Mouse (Mus musculus) cerebral cortex, adult 2 months (tissue): ENCODE measurements around the gene Slc25a47.

Source experiments
- WGBS: fragments of 180-500 bp; shearing (Covaris S2); methylation state at CpG from one replicate; pipeline ENCODE4 v1.1.7; 2018; 5-methylcytosine and 5-hydroxymethylcytosine counted together

Slc25a47 gene

DNA sequence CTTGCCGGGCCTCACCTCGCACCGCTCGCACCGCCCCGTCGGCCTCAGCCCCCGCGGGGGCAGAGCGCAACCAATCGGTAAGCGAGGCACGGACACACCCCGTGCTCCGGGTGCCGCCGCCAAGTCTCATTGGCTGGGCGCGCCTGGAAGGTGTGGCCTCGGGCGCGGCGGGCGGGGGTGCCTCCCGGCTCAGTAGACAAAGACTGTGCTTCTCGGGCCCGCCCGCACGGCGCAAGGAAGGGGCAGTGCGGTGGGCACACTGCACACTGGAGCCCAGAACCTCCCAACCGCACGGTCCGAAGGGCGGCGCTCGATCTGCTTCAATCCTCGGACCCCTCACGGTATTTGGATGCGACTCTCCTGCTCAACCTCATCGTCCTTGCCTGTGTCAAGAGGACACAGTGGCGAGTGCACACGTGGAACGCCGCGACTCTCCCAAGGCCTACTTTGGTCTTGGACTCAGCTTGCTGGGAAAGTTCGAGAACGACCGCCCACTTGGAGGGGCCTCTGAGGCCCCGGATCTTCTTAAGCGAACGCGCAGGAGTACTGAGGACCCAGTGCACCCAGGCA, at the start of gene Slc25a47, which contains the start of gene Slc25a29:
Slc25a47 (plus strand) TSS at position 207 of the 570 bp plus-strand sequence.
Slc25a29 (minus strand) TSS at position 44 of the 570 bp plus-strand sequence.
- 1% methylated on average over 53 of the region's 53 CpGs for WGBS

- WGBS = 66% methylated on average over 2 of the region's 2 CpGs
Observed at GRCm38 (mm10) chr12:108787329-108787728, 48.5 kb upstream of the Slc25a47 start.

GRCm38 (mm10) chr12:108792152-108792545, 43.7 kb upstream of the Slc25a47 start:
- WGBS = under 1% methylated on average over 52 of the region's 52 CpGs

- under 1% methylated on average over 87 of the region's 127 CpGs for WGBS
Observed at GRCm38 (mm10) chr12:108792546-108793452, 43.0 kb upstream of the Slc25a47 start, which contains the start of gene Yy1. TSS of gene Yy1 (plus strand) at chr12:108792973.

- WGBS = under 1% methylated on average over 44 of the region's 71 CpGs
Observed at GRCm38 (mm10) chr12:108793453-108793941, 42.3 kb upstream of the Slc25a47 start.

GRCm38 (mm10) chr12:108794078-108794711, 41.7 kb upstream of the Slc25a47 start:
- 1% methylated on average over 56 of the region's 94 CpGs for WGBS

DNA sequence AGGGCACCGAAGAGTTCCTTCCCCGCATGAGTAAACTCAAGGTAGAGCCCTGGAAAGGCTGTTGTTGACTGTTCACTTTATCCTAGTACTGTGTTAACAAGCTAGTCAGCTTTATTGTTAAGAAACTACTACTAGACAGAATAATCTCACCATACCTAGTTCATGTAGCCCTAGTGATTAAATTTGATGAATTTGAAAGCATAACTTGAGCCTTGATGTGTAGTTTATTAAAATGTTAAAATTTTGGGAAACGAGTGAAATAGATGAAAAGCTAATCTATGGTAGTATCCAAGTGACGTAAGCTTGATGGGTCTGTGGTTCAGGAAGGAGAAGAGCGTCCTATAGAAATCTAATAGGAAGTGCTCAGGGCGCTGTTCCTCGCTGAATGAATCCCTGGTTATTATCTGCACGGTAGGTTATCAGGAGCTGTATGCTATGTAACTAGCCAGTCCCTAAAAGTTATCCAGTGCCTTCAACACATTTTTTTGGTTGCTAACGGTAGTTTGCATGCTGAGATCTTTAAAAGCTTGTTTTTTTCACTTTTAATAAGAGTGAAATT, 40.8 kb upstream of the Slc25a47 start:
- 3% methylated on average over 9 of the region's 9 CpGs for WGBS

DNA sequence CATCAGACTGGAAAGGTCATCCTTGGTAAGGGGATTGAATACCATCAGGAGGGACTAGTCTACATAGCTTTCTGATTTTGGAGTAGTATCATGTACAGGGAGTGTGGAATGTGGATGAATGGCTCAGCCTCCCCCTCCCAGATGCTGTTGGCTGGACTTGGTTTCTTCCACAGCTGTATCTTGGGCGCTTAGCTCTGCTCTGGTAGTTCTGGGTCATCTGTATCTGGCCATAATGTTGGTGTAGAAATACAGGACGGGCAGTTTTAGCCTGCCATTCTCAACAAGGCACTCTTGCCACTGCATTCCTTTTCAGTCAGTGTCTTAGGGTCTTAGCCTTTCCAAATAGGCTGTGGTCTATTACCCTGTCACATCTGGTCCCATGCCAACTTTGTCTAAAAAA, 34.2 kb upstream of the Slc25a47 start:
- WGBS = 63% methylated on average over 2 of the region's 2 CpGs

DNA sequence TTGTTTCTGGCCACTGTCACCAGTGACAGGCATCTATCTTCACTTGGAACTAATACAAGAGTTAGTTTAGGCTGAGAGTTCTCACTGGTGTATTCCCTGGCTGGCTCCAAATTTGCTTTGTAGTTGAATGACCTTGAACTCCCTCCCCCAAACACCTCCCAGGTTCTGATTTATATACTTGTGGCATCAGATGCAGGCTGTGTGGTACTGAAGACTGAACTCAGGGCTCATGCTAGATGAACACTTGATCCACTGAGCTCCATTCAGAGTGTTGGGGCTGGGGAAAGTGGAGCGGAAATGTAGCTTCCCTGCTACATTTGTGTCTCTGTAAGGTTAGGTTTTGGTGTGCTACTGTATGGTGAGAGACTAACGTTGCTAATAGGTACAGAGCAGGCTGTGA, 31.5 kb upstream of the Slc25a47 start:
- 75% methylated on average over 2 of the region's 2 CpGs for WGBS

DNA sequence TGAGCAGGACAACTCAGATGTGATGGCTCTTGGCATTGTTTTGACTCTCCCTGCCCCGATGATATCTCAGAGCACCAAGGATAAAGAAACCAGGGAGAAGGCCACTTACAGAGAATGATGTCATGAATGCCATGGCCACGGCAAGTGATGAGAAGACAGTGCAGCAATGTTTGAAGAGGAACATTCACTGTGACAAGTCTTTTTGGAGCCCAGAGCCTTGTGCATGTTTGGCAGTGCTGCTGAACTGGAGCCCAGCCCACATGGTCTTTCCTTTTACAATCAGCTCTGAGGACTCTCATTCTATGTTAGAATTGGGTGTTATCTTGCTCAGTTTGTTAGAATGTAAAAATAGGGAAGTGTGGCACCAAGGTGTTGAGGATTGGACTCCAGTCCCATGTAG, 27.4 kb upstream of the Slc25a47 start:
- WGBS = 27% methylated on average over 2 of the region's 2 CpGs

DNA sequence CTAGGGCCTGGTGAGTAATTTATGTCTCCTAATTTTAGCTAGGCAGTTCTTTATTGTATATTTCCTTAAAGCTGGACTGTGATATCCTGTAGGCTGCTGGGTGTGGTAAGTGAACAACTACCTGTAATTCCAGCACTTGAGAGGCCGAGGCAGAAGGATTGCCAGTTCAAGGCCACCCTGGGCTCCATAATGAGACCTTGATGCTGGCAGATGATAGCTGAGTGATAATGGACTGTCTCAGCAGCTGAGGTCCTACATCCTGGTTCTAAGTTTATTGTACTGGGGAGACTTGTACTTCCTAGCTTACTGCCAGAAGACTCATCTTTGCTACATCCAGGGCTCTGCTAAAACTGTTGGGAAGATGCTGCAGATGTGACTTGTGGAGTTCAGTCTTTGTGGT, 26.1 kb upstream of the Slc25a47 start:
- WGBS = 58% methylated on average over 1 of the region's 1 CpGs

- WGBS = 84% methylated on average over 7 of the region's 7 CpGs
Observed at GRCm38 (mm10) chr12:108810309-108810708, 25.5 kb upstream of the Slc25a47 start.

GRCm38 (mm10) chr12:108811133-108811532, 24.7 kb upstream of the Slc25a47 start:
- 12% methylated on average over 2 of the region's 2 CpGs for WGBS

GRCm38 (mm10) chr12:108812463-108812862, 23.4 kb upstream of the Slc25a47 start:
- 29% methylated on average over 6 of the region's 6 CpGs for WGBS

DNA sequence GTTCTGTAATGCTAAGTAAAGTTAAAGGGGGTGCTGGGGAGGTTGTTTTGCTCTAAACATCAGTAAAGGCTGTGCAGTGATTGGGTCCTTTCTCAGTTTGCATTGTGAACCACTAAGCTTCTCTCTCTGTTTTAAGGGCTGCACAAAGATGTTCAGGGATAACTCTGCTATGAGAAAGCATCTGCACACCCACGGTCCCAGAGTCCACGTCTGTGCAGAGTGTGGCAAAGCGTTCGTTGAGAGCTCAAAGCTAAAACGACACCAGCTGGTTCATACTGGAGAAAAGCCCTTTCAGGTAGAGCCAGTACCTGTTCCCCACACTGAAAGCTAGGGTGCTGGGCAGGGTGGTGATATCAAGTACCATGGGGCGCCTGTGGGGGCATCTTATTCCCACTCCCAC, 21.4 kb upstream of the Slc25a47 start:
- 54% methylated on average over 6 of the region's 6 CpGs for WGBS

DNA sequence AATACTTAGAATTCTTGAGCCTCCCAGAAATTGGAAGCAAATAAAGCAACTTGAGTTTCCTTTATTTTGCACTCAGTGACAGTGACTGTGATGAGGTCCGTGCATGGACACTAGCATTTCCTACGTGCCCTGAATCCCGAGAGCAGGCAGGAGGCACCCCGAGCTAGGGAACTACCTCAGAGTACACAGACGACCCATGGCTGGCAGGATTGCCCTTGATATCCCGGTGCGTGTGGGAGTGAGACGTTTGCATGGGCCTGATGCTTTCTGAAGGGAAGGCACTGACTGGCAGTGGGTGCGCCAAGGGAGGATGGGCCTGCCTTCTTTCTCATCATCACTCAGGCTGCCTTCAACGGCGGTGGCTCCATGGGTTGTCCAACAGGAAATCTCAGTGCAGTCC, 19.3 kb upstream of the Slc25a47 start:
- 62% methylated on average over 11 of the region's 11 CpGs for WGBS

DNA sequence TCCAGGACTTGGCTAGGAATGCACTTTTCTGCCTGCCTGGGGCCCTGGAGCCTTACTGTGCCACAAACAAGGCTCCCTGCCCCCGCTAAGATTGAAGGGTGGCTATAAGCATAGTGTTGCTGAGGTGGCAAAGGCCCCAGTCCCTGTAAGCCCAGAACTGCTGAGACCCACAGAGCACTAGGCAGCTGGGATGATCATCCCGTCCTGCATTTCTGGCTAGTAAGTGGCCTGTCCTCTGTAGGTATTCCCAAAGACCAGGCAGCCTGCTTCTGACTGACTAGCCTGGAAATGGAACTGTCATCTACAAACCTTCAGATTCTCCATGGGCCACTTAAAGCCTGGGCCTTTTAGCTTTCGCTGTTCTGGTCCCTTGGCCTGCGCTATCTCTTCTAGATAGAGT, 15.4 kb upstream of the Slc25a47 start:
- WGBS = 92% methylated on average over 4 of the region's 4 CpGs

- 71% methylated on average over 8 of the region's 8 CpGs for WGBS
Observed at GRCm38 (mm10) chr12:108823036-108823435, 12.8 kb upstream of the Slc25a47 start.

DNA sequence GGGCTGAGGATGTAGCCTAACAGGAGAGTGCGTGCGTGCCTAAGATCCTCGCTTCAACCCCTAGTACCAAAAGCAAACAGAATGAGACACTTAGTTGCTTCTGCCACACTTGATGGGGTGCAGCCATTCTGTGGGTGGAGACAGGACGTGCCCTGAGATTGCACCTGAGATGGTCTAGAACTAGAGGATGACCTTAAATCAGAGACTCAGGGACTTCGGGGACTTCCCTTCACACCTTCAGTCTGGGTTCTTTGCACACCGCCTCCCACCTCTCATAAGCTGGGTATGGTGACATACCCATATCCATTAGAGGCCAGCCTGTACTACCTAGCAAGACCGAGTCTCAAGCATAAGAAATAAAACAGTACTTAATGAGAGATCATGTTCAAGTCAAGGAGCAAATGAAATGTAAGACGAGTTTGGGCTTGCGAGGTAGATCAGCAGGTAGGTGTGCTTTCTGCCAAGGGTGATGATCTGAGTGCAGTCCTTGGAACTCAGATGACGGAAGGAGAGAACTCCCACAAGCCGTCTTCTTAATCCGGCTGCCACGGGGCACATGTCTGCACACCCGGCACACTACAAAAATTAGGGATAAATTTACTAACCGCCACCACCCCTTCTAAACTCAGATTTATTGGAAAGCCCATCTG, 11.5 kb upstream of the Slc25a47 start:
- WGBS = 80% methylated on average over 15 of the region's 15 CpGs

DNA sequence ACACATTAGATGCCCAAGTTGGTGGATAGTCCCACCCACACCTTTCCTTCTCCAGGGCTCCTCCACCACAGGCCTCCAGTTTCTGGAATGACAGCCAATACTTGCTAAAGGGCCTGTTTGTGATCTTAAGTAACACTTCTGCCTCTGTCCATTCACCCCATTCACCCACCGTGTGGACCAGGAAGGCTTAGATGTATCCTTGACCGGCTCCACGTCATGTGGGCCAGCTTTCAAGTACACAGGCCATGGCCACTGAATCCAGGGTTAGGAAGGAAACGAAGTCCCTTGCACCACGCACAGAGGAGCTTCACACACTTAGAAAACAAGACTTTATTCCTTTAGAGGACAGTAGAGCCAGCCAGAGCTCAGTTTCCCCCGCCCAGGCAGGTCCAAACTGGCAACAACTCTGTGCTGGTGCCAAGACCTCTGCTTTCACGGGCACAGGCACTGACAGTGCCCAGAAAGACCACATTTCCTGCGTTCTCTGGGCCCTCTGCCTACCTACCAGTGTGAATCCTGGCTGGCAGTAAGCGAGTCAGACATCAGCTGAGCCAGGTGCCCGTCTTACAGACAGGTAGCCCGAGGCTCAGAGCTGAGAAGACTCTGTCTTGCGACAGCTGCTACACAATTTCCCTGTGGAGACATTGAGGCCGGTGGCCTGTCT, 10.2 kb upstream of the Slc25a47 start:
- WGBS = 84% methylated on average over 13 of the region's 13 CpGs
